Mouse (Mus musculus) liver, adult 2 months (tissue): ENCODE results near the gene Col23a1.

Source experiments
- CTCF ChIP-seq: fragments of 200-500 bp; IDR thresholded peaks from 2 replicates; pipeline ENCODE4 v1.5.1; 2011; ENCODE audit warnings: low read depth, low read length, control low read depth
- POLR2A ChIP-seq: fragments of 200-500 bp; IDR thresholded peaks from 2 replicates; pipeline ENCODE4 v1.6.1; 2011; ENCODE audit warnings: low read length, control low read depth; ENCODE audit not compliant: insufficient read depth; ENCODE audit errors: extremely low read depth

DNA sequence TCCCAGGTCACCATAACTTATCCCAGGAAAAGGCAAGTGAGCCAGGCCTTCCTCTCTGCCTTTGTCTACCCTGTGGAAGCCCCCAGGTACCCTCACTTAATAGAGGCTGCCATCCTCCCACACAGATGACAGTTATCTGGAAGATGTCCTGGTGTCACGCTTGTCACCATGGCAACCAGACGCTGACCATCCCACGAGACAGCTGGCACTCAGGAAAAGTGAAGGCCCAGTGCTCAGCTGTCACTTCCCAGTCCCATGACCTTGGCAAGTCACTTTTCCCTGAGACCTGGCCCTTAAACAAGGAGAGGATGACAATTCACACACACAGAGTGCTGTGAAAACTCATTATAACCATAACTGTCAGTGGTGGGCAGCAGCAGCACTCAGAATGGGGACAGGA is 262.4 kb downstream of the Col23a1 start:
- no peak for TF ChIP-seq CTCF
- TF ChIP-seq POLR2A: no peak
